Mouse (Mus musculus): ENCODE results near the gene Deup1. TPM values are rescaled to one million over a fixed set of nuclear protein-coding genes. Genes with fewer than 3 reads are reported as not detected.
"Not testable (repeated sequence)": the region's sequence is repeated elsewhere in the genome, so short reads cannot be mapped to it uniquely, and the experiment has no call there.

Deup1 gene
- total RNA-seq, 1 experiment from 2014 or later = not detected

DNA sequence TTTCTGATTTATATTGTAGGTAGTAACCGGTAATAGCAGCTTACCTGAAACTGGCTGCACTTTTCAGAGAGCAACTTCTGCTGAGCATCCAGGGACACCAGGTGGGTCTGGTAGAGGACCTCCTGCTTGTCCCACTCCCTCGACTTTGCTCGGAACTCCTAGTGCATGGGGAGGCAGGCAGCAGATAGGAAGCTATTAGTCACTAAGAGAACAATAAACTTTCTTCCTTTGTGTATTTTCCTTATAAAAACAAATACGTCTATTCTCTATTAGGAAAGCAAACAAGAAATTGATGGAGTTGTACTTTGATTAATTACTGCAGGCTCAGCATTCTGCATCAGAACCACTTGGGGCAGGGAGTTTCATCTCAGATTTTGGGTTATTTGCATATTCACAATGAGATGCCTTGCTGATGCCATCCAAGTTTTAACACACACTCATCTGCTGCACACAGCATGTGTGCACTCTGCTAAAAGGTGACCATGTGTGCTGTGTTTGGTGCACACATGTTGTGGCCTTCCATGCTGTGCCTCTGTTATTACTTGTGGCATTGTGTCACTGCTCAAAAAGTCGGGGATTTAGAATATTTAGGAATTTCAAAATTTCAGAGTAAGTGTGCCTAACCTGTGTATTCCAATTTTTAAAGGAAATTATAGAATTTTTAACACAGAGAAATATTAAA is 26.7 kb downstream of the Deup1 start:
- ATAC-seq (replicated peaks in 1 of 2; ENCODE audit: insufficient read depth in 1 of 2, low FRiP score in 2 of 2, low TSS enrichment in 1 of 2, low read depth in 1 of 2, poor library complexity in 2 of 2, severe bottlenecking in 2 of 2) = no peak

- 0 out of 4 replicates have a peak, but pooled peaks of 1 of the 2 experiments have one; percentile 22 for ATAC-seq (replicated peaks in 1 of 2; ENCODE audit: insufficient read depth in 1 of 2, low FRiP score in 2 of 2, low TSS enrichment in 1 of 2, low read depth in 1 of 2, poor library complexity in 2 of 2, severe bottlenecking in 2 of 2)
Observed at GRCm38 (mm10) chr9:15600156-15600858, 27.4 kb downstream of the Deup1 start.

GRCm38 (mm10) chr9:15596598-15596997 is 31.1 kb downstream of the Deup1 start:
- no peak for ATAC-seq (replicated peaks in 1 of 2; ENCODE audit: insufficient read depth in 1 of 2, low FRiP score in 2 of 2, low TSS enrichment in 1 of 2, low read depth in 1 of 2, poor library complexity in 2 of 2, severe bottlenecking in 2 of 2)

DNA sequence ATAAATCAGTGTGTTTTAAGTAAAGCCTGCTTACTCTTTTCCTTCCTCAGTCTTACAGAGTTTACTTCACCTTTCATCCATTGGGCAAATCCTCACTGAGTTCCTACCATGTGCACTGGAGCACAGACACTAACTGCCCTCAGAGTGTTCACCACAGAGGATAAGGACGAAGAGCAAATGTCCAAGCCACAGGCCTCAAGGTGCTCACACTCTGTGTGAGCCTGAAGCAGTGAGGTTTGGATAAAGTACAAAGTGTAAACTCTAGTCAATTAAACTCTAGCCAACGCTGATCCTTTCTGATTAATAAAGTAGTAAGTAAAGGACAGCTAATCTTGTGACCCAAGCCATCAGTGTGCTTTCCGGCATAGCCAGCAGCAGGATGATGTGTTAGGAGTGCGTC is 33.6 kb downstream of the Deup1 start:
- no peak for ATAC-seq (replicated peaks in 1 of 2; ENCODE audit: insufficient read depth in 1 of 2, low FRiP score in 2 of 2, low TSS enrichment in 1 of 2, low read depth in 1 of 2, poor library complexity in 2 of 2, severe bottlenecking in 2 of 2)

DNA sequence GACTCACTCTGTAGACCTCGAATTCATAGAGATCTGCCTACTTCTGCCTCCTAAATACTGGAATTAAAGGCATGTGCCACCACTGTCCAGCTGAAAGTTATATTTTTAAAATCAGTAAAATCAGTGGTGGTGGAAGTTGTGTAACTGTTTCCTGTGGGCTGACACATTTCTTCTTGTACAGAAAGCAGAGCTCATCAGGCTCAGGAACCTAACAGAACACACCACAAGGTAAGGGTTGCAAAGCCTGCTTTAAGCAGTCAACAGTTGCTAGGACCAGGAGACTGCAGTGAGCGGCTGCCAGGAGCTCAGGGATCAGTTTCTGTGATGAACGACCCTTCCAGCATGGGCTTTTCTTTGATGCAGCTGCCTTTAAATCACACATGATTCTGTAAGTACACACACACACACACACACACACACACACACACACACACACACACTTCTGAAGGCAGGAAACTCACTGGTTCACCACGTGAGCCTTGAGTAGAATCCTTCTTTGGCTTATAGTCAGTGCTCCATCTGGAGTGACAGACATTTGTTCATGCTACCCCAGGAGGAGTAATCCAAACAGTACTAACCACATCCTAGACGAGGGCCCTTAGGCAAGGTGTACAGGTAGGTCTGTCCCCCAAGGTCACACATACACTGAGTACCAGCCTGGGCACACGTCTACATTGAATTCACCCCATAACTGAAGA is 40.4 kb downstream of the Deup1 start:
- peak; percentile 30 to 45; a peak in 1 of 4 replicates for ATAC-seq (replicated peaks in 1 of 2; ENCODE audit: insufficient read depth in 1 of 2, low FRiP score in 2 of 2, low TSS enrichment in 1 of 2, low read depth in 1 of 2, poor library complexity in 2 of 2, severe bottlenecking in 2 of 2)

DNA sequence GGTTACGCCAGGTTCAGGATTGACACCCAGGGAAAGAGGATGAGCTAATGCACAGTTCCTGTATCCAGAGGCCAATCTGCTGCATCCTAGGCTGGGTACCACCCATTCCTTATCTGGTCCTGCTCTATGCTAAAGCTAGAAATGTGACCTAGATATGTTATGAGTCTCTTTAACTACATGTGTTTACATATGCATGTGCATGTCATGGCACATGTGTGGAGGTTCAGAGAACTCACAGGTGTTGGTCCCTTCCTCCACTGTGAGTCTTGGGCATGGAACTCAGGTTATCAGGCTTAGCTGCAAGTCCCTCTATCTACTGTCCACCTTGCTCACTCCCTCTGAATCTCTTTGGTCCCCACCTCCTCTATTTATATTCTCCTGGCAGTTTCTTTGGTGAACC is 41.8 kb downstream of the Deup1 start:
- no peak for ATAC-seq (replicated peaks in 1 of 2; ENCODE audit: insufficient read depth in 1 of 2, low FRiP score in 2 of 2, low TSS enrichment in 1 of 2, low read depth in 1 of 2, poor library complexity in 2 of 2, severe bottlenecking in 2 of 2)

DNA sequence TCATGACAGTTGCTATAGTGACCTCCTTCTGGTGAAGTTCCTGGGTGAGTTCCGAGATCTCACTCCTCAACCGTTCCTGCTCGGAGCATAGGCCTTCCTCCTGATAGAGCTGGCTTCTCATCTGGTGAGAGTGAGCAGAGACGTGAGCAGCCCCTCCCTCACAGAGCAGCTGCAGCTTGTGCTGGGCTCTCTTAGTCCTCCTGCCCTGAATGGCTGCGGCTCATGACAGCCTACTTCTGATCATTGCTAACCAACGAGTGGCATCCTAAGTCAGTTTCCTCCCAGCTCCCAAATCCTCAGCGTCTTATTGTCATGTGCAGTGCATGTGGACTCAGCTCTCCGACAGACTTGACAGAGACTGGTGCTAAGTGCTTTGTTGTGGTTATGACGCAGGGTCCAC is 43.5 kb downstream of the Deup1 start:
- no peak for ATAC-seq (replicated peaks in 1 of 2; ENCODE audit: insufficient read depth in 1 of 2, low FRiP score in 2 of 2, low TSS enrichment in 1 of 2, low read depth in 1 of 2, poor library complexity in 2 of 2, severe bottlenecking in 2 of 2)

- ATAC-seq (replicated peaks in 1 of 2; ENCODE audit: insufficient read depth in 1 of 2, low FRiP score in 2 of 2, low TSS enrichment in 1 of 2, low read depth in 1 of 2, poor library complexity in 2 of 2, severe bottlenecking in 2 of 2) = no peak
Observed at GRCm38 (mm10) chr9:15582026-15582425, 45.7 kb downstream of the Deup1 start.

GRCm38 (mm10) chr9:15580176-15580575 is 47.6 kb downstream of the Deup1 start:
- 0 out of 4 replicates have a peak, but pooled peaks of 1 of the 2 experiments have one; percentile 42 for ATAC-seq (replicated peaks in 1 of 2; ENCODE audit: insufficient read depth in 1 of 2, low FRiP score in 2 of 2, low TSS enrichment in 1 of 2, low read depth in 1 of 2, poor library complexity in 2 of 2, severe bottlenecking in 2 of 2)

DNA sequence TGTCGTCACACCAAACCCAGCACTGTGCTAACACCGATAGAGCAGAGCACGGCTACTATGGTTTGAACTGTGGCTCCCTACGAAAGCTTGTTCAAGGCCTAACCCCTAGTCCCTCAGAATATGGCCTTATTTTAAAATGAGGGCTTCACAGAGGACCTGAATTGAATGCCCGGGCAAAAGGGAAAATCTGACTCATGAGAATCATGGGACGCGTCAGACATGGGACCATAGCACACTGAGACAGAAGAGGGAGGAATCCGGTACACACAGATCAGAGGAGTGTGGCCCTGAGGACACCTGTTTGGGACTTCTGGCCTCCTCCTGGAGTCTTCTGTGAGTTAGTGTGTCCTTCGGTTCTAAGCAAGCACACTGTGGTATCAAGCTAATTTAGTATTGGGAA is 48.8 kb downstream of the Deup1 start:
- no peak for ATAC-seq (replicated peaks in 1 of 2; ENCODE audit: insufficient read depth in 1 of 2, low FRiP score in 2 of 2, low TSS enrichment in 1 of 2, low read depth in 1 of 2, poor library complexity in 2 of 2, severe bottlenecking in 2 of 2)

DNA sequence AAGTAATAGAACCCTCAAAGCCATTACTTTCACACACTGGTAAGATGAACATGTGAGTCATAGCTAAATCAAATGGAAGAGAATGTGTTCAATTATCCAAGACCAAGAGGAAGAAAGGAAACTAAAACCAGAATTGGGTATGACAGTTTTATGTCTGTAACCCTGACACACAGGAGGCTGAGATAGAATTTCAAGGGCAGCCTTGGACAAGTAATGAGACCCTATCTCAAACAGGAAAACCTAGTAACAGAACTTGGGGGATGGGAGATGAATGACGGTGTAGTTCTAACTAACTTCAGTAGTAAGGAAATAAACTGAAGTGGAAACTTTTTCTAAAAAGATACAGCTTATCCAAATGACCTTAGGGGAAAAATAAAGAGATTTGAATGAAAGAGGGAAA is 49.3 kb downstream of the Deup1 start:
- no peak for ATAC-seq (replicated peaks in 1 of 2; ENCODE audit: insufficient read depth in 1 of 2, low FRiP score in 2 of 2, low TSS enrichment in 1 of 2, low read depth in 1 of 2, poor library complexity in 2 of 2, severe bottlenecking in 2 of 2)

GRCm38 (mm10) chr9:15574750-15575454 is 52.8 kb downstream of the Deup1 start:
- no peak for ATAC-seq (replicated peaks in 1 of 2; ENCODE audit: insufficient read depth in 1 of 2, low FRiP score in 2 of 2, low TSS enrichment in 1 of 2, low read depth in 1 of 2, poor library complexity in 2 of 2, severe bottlenecking in 2 of 2)

DNA sequence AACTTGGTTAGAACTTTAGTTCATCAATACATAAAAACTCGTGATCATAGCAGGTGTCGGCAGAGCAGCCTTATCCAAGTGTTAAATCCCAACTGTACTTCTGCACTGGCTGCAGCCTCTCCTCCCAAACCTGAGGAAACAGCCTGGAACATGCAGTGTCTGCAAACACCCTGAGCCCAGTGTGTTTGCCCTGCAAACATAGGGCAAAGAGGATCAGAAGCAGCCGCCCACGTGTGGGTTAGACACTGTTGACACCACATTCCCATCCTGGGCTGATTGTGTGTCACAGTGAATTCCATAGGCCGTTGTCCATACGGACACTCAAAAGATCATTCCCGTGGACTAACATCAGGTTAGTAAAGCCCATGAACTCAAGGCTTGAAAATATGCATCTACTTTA is 65.4 kb downstream of the Deup1 start:
- no peak for ATAC-seq (replicated peaks in 1 of 2; ENCODE audit: insufficient read depth in 1 of 2, low FRiP score in 2 of 2, low TSS enrichment in 1 of 2, low read depth in 1 of 2, poor library complexity in 2 of 2, severe bottlenecking in 2 of 2)

DNA sequence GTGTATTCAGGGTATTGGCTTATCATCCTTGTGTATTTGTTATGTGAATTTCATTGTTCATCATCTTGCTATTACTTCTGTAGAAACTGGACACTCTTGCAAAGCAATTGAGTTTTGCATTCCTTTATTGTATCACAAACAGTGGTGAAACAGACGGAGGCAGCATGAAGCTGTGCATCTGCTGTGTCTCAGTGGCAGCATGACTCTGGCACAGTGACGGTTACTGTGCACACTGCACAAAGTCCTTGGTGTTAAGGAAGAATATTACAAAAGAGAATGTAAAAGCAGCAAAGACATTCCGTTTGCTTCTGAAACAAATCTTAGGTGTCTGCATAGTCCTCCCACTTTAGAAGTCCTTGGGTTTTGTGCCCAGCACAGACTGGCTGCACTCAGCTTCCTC is 67.3 kb downstream of the Deup1 start:
- no peak for ATAC-seq (replicated peaks in 1 of 2; ENCODE audit: insufficient read depth in 1 of 2, low FRiP score in 2 of 2, low TSS enrichment in 1 of 2, low read depth in 1 of 2, poor library complexity in 2 of 2, severe bottlenecking in 2 of 2)

DNA sequence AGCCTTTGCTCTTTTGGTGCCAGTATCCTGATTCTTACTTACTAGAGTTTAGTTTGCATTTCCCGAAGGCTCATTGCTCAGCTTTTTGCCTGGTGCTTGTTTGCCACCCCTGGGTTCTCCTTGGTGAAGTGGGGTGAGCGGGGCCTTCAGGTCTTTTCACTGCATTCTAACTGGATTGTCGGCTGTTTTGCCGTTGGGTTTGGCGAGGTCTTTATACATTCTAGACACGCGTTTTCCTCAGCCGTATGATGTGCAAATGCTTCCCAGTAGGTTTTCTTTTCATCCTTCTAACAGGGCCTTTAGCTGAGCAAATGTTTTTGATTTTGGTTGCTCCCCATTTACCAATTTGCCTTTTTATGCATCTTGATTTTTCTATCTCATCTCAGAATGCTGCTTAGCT is 74.4 kb downstream of the Deup1 start:
- ATAC-seq (replicated peaks in 1 of 2; ENCODE audit: insufficient read depth in 1 of 2, low FRiP score in 2 of 2, low TSS enrichment in 1 of 2, low read depth in 1 of 2, poor library complexity in 2 of 2, severe bottlenecking in 2 of 2) = no peak

GRCm38 (mm10) chr9:15551933-15552851 is 75.5 kb downstream of the Deup1 start:
- no peak for ATAC-seq (replicated peaks in 1 of 2; ENCODE audit: insufficient read depth in 1 of 2, low FRiP score in 2 of 2, low TSS enrichment in 1 of 2, low read depth in 1 of 2, poor library complexity in 2 of 2, severe bottlenecking in 2 of 2)

DNA sequence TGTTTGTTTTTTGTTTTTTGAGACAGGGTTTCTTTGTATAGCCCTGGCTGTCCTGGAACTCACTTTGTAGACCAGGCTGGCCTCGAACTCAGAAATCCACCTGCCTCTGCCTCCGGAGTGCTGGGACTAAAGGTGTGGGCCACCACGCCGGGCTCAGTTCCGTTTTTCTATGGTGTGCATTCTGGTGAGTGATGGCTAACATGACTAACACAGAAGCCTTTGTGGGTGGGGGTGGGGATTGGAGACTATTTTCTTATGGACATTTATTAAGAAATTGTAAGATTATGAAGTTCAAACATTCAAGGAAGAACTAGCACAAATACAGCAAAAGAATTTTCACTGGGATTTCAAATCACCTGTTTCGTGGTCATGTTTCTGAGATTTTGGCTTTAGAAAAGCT is 76.7 kb downstream of the Deup1 start:
- not testable (repeated sequence) for ATAC-seq (replicated peaks in 1 of 2; ENCODE audit: insufficient read depth in 1 of 2, low FRiP score in 2 of 2, low TSS enrichment in 1 of 2, low read depth in 1 of 2, poor library complexity in 2 of 2, severe bottlenecking in 2 of 2)

Measured in hematopoietic stem cell, adult 5-6 weeks (primary cell).